Mouse (Mus musculus) midbrain, embryonic 10.5 days (tissue): ENCODE measurements around the gene Ttc30b. TPM values are rescaled to one million over a fixed set of nuclear protein-coding genes. Genes with fewer than 3 reads are reported as not detected.

Experiments
- polyA plus RNA-seq: library from polyadenylated mRNA; unstranded; fragments of >200 nt; fragmentation: Nextera tagmentation; extraction: Ambion mirVana; gene quantifications from 2 replicates; pipeline ENCODE4 v1.2.1, GENCODE M21; 2016

The Ttc30b gene
- polyA plus RNA-seq, 1 experiment from 2014 or later = 7.2 TPM

Other genes with a start within 250 kb of the Ttc30b start
- 25.8 and 27.7 TPM in 2 replicates for gene Nfe2l2, start 233.9 kb downstream of the Ttc30b start, polyA plus RNA-seq
- gene Agps, start 106.4 kb downstream of the Ttc30b start, polyA plus RNA-seq = 44.5 and 44.9 TPM in 2 replicates
- gene Ttc30a2, start 39.6 kb upstream of the Ttc30b start, polyA plus RNA-seq = 0.39 and 0.58 TPM in 2 replicates
- 11.8 and 12.0 TPM in 2 replicates for gene Ttc30a1, start 43.4 kb upstream of the Ttc30b start, polyA plus RNA-seq